Mouse (Mus musculus) ES-Bruce4 (cell line): ENCODE measurements around the gene Lrrc49.

Experiments used
- CTCF ChIP-seq: IDR thresholded peaks from one replicate; pipeline ENCODE4 v1.8.1; 2011; ENCODE audit warnings: low read depth, low read length
- POLR2A ChIP-seq: IDR thresholded peaks from one replicate; pipeline ENCODE4 v1.8.1; 2011; ENCODE audit warnings: low read length; ENCODE audit not compliant: insufficient read depth

DNA sequence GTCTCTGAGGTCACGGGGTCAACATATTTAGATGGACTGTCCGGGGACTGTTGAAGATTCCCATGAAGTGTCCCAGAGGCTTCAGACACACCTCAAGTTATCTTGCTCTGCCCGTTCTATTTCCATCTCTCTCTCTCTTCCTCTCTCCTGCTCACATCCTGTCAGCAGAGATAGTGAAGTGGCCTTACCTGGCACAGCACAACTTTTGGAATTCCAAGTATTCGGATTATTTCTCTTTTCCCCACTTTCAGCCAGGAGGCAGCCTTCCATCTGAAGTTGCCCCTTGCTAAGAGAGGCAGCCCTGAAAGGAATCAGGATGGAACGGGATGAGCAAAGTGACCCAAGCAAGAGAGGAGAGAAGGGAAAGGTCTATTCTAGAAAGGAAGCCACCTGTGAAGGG lies 161.8 kb downstream of the Lrrc49 start:
- no peak for TF ChIP-seq CTCF
- no peak for TF ChIP-seq POLR2A
